Mouse (Mus musculus) heart, embryonic 13.5 days (tissue): ENCODE measurements around the gene Thada. TPM values are rescaled to one million over a fixed set of nuclear protein-coding genes. Genes with fewer than 3 reads are reported as not detected.
A peak's percentile ranks its signal among the peaks of the same experiment; 100 is the strongest.

Experiments used
- ATAC-seq: fragments of 200-750 bp; cut with Nextera tagmentation; 2 replicates; pipeline ENCODE4 v1.8.0; 2017; ENCODE audit warnings: moderate TSS enrichment; ENCODE audit not compliant: insufficient number of reproducible peaks, low FRiP score, low TSS enrichment; ENCODE audit errors: extremely low read depth
- H3K27ac ChIP-seq: fragments of 300-500 bp; sonication (generic); replicated peaks from 2 replicates; pipeline ENCODE4 v1.5.1; 2015; ENCODE audit warnings: moderate library complexity, mild to moderate bottlenecking, inconsistent platforms
- H3K27me3 ChIP-seq: fragments of 300-500 bp; sonication (generic); replicated peaks from 2 replicates; pipeline ENCODE4 v1.6.1; 2015; ENCODE audit warnings: mild to moderate bottlenecking, inconsistent platforms
- H3K36me3 ChIP-seq: fragments of 300-500 bp; sonication (generic); 2 replicates; pipeline ENCODE4 v1.6.1; 2015; ENCODE audit warnings: mild to moderate bottlenecking, inconsistent platforms
- H3K4me1 ChIP-seq: fragments of 300-500 bp; sonication (generic); 2 replicates; pipeline ENCODE4 v1.6.1; 2015; ENCODE audit warnings: inconsistent platforms
- H3K4me2 ChIP-seq: fragments of 300-500 bp; sonication (generic); 2 replicates; pipeline ENCODE4 v1.6.1; 2015; ENCODE audit warnings: inconsistent platforms, mild to moderate bottlenecking, moderate library complexity
- H3K4me3 ChIP-seq: fragments of 300-500 bp; sonication (generic); 2 replicates; pipeline ENCODE4 v1.5.1; 2015; ENCODE audit warnings: moderate library complexity, mild to moderate bottlenecking, inconsistent platforms
- H3K9ac ChIP-seq: fragments of 300-500 bp; sonication (generic); 2 replicates; pipeline ENCODE4 v1.6.1; 2015; ENCODE audit warnings: inconsistent platforms, mild to moderate bottlenecking, moderate library complexity
- H3K9me3 ChIP-seq: fragments of 300-500 bp; sonication (generic); 2 replicates; pipeline ENCODE4 v1.6.1; 2016; ENCODE audit warnings: inconsistent platforms
- WGBS: fragments of 180-500 bp; shearing (Covaris S2); methylation state at CpG from one replicate; pipeline ENCODE4 v1.1.7; 2015; ENCODE audit warnings: mixed read lengths; 5-methylcytosine and 5-hydroxymethylcytosine counted together
- polyA plus RNA-seq: library from polyadenylated mRNA; unstranded; fragments of >200 nt; fragmentation: Nextera tagmentation; extraction: Ambion mirVana; gene quantifications from 2 replicates; pipeline ENCODE4 v1.2.1, GENCODE M21; 2015

Gene Thada
- polyA plus RNA-seq, 1 experiment from 2014 or later = 4.6 TPM

DNA sequence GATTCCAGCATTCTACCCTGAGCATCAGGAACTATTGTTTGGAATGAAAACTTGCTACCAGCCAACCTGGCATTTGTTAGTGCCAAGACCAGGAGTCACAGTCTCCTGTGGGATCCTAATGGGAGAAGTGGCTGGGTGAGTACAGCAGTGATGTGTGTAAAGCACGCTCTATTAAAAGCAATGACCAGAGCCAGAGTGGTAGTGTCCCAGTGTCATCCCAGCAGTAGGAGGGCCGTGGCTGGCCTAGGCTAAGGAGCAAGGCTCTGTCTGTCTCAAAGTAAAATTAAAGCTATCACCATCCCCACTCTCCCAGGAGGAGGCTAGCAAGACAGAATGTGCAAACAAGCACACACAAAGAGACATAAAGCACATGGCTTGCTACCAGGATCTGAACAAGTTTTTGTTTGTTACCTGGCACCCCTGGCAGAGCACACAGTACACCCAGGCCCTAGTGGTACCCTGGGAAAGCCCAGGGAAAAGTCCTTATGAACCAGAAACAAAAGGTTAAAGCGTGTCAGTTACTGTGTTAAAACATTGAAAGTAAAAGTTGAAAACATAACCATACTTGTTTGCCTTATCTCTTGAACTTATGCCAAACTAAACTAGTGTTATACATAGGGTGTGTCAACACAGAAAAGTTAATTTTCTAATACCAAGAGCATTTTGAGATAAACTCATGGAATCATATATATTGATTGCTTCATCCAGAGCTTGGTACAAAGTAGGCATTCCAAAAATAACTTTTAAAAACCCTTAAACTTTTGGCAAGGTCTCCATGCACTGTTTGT is 199.7 kb downstream of the Thada start:
- Histone ChIP-seq H3K27me3 (no peaks in the 10 kb centered on the region), H3K36me3 (no peaks in the 10 kb centered on the region), H3K4me1 (peaks cover 54% of the 10 kb centered on the region), H3K4me3 (no peak overlapping the region), H3K9ac (peak overlapping the region; percentile 65), H3K27ac (peak overlapping the region; percentile 82), H3K9me3 (no peaks in the 10 kb centered on the region), H3K4me2 (no peak overlapping the region)
- 63% methylated on average over 3 of the region's 3 CpGs for WGBS
- no peak for ATAC-seq

- Histone ChIP-seq H3K9me3 (no peaks in the 10 kb centered on the region), H3K27me3 (no peaks in the 10 kb centered on the region), H3K4me3 (no peak overlapping the region), H3K27ac (peak overlapping the region; percentile 82), H3K9ac (peak overlapping the region; percentile 65), H3K36me3 (no peaks in the 10 kb centered on the region), H3K4me2 (no peak overlapping the region), H3K4me1 (peaks cover 61% of the 10 kb centered on the region)
- ATAC-seq = no peak
- WGBS = 53% methylated on average over 5 of the region's 5 CpGs
Measured at GRCm38 (mm10) chr17:84265480-84266130, 200.4 kb downstream of the Thada start.

DNA sequence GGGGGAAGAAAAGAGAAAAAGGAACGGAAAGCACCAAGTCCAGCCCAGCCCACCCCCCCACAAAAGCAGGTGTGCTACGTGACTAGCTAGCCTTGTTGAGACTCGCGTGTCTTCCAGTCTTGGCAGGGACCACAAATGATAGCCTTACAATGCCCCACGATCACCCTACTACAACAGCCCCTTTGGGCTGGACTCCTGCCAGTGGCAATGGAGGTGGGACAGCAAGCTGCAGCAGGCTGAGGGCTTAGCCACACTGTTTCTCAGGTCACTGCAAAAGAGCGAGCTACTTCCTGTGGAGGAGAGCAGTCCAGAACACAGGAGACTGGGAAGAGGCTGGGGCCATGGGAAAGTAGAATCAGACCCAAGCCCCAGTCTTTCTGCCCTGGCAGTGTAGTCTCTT is 201.7 kb downstream of the Thada start:
- H3K4me1 ChIP-seq = peaks cover 62% of the 10 kb centered on the region
- no peak overlapping the region for H3K4me2 ChIP-seq
- no peak overlapping the region for H3K9ac ChIP-seq
- no peak overlapping the region for H3K4me3 ChIP-seq
- no peaks in the 10 kb centered on the region for H3K36me3 ChIP-seq
- no peak for ATAC-seq
- WGBS = 57% methylated on average over 6 of the region's 6 CpGs
- H3K27ac ChIP-seq = peak overlapping the region; percentile 82
- no peaks in the 10 kb centered on the region for H3K27me3 ChIP-seq
- H3K9me3 ChIP-seq = no peaks in the 10 kb centered on the region

GRCm38 (mm10) chr17:84263591-84263990 is 202.4 kb downstream of the Thada start:
- H3K36me3 ChIP-seq = no peaks in the 10 kb centered on the region
- no peak overlapping the region for H3K4me2 ChIP-seq
- H3K4me3 ChIP-seq = no peak overlapping the region
- peaks cover 65% of the 10 kb centered on the region for H3K4me1 ChIP-seq
- H3K9me3 ChIP-seq = no peaks in the 10 kb centered on the region
- no peaks in the 10 kb centered on the region for H3K27me3 ChIP-seq
- H3K27ac ChIP-seq = no peak overlapping the region
- WGBS = 71% methylated on average over 5 of the region's 5 CpGs
- H3K9ac ChIP-seq = no peak overlapping the region
- no peak for ATAC-seq

DNA sequence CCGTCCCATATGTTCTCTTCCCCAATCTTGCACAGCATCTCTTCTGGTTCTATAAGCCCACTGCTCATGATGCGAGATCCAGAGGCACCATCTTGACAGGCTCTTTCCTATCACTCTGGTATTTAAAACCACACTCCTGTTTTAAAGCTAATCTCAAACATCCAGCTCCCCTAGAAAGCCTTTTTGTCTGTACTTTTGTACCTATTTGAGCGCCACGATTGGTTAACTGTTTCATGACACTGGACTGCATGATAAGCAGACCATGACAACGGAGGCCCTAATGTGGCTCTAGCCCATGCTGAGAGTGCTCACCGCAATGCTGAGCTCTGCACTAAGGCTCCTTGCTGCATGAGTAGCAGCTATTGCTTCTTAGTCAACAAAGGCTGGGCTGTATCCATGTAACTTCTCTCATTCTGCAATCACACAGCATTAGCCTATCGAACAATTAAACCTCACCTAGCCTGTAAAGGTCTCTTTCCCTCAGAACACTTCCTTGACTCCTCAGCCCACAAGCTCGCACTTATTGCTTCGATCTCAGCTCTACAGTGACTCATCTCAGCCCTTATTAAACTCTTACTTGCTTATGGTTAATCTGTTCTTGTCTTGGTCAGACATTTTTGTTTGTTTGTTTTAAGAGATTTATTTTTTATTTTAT is 203.6 kb downstream of the Thada start:
- no peak overlapping the region for H3K4me3 ChIP-seq
- peaks cover 64% of the 10 kb centered on the region for H3K4me1 ChIP-seq
- no peak overlapping the region for H3K9ac ChIP-seq
- no peaks in the 10 kb centered on the region for H3K36me3 ChIP-seq
- H3K9me3 ChIP-seq = no peaks in the 10 kb centered on the region
- 80% methylated on average over 9 of the region's 9 CpGs for WGBS
- H3K4me2 ChIP-seq = no peak overlapping the region
- H3K27me3 ChIP-seq = no peaks in the 10 kb centered on the region
- H3K27ac ChIP-seq = no peak overlapping the region
- no peak for ATAC-seq

- H3K9me3 ChIP-seq = no peaks in the 10 kb centered on the region
- no peak overlapping the region for H3K4me2 ChIP-seq
- no peak overlapping the region for H3K4me3 ChIP-seq
- ATAC-seq = no peak
- H3K36me3 ChIP-seq = no peaks in the 10 kb centered on the region
- peak overlapping the region; percentile 61 for H3K9ac ChIP-seq
- no peak overlapping the region for H3K27ac ChIP-seq
- no peaks in the 10 kb centered on the region for H3K27me3 ChIP-seq
- peaks cover 56% of the 10 kb centered on the region for H3K4me1 ChIP-seq
Measured at GRCm38 (mm10) chr17:84261010-84261409, 205.0 kb downstream of the Thada start.

GRCm38 (mm10) chr17:84260226-84260625 is 205.8 kb downstream of the Thada start:
- no peaks in the 10 kb centered on the region for H3K9me3 ChIP-seq
- H3K36me3 ChIP-seq = no peaks in the 10 kb centered on the region
- H3K4me1 ChIP-seq = peaks cover 56% of the 10 kb centered on the region
- H3K4me3 ChIP-seq = no peak overlapping the region
- no peak overlapping the region for H3K4me2 ChIP-seq
- H3K27ac ChIP-seq = no peak overlapping the region
- no peaks in the 10 kb centered on the region for H3K27me3 ChIP-seq
- H3K9ac ChIP-seq = no peak overlapping the region
- ATAC-seq = no peak

GRCm38 (mm10) chr17:84258638-84259261 is 207.3 kb downstream of the Thada start:
- Histone ChIP-seq H3K4me3 (no peak overlapping the region), H3K4me2 (no peak overlapping the region), H3K36me3 (no peaks in the 10 kb centered on the region), H3K4me1 (peaks cover 50% of the 10 kb centered on the region), H3K27me3 (no peaks in the 10 kb centered on the region), H3K9ac (no peak overlapping the region), H3K27ac (no peak overlapping the region; the same call in 1 of the 2 replicates), H3K9me3 (no peaks in the 10 kb centered on the region)
- no peak for ATAC-seq
- WGBS = 49% methylated on average over 4 of the region's 4 CpGs

DNA sequence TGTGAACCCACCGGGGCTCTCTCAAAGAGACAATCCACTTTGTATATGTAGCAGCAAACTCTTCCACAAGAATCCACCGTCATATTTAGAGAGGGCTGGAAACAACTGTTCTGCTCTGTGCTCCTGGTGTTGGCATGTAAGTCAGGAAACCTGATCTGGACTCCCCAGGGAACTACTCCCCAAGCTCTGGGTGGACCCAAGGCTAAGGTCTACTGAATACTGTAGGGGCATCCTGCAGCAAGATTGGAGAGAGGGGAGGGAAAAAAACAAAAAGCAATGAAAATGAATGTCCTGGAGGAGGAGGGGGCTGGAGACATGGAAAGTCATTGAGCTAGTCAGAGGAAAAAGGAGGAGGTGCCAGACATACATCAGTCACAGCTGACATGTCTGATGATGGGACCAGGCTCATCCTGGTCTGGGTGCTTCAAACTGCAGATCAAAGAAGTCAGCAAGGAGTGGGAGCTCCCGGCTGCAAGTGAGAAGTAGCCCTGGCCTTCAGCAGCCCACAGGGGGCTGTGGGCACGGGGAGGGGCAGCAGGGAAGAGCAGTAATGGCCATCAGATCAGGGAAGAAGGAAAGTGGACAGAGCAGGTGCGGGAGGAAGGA is 208.0 kb downstream of the Thada start:
- H3K27ac ChIP-seq = no peak overlapping the region; the same call in 1 of the 2 replicates
- 65% methylated on average over 5 of the region's 5 CpGs for WGBS
- no peaks in the 10 kb centered on the region for H3K27me3 ChIP-seq
- no peak overlapping the region for H3K4me3 ChIP-seq
- peaks cover 53% of the 10 kb centered on the region for H3K4me1 ChIP-seq
- no peaks in the 10 kb centered on the region for H3K9me3 ChIP-seq
- H3K36me3 ChIP-seq = no peaks in the 10 kb centered on the region
- H3K9ac ChIP-seq = no peak overlapping the region
- no peak overlapping the region for H3K4me2 ChIP-seq
- no peak for ATAC-seq

DNA sequence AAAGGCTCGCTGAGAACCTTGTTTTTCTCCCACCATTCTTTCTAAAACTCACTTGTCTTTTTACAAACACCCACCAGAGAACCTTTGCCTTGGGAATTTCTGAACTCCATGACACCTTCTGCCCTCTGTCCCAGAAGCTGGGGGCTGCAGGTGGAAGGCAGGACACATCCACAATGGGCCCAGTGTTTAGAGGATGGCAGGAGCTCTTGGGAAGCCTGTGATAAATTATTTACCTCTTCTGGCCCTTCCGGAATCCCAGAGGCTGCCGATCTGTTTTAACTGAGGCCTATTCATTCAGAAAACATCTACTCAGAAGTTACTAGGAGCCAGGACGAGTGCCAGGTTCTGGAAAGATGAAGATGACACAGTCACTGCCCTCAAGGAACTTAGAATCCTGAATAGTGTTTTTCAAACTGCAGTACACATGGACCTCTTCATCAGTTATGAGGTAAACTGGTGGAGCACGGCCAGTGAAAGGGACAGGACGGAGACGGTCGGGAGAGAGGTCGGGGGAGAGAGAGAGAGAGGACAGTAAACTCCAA is 209.7 kb downstream of the Thada start:
- no peak overlapping the region for H3K27ac ChIP-seq
- WGBS = 68% methylated on average over 9 of the region's 9 CpGs

DNA sequence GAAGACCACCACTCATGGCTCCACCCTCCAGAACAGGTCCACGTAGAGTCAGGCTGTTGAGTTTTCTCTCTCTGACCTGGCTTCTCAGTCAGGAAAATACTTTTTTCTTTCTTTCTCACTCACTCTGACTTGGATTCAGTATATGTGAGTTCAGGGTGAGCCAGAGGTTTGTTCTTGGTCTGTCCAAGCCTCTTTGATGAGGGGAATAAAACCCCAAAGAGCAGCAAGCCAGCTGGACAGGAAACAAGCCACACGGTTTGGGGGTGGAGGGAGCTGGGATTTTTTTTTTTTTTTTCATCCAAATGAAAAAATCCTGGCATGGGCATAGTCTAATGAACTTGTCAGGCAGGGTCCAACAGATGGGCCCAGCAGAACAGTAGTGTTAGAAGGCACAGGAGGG is 210.2 kb downstream of the Thada start:
- peaks cover 48% of the 10 kb centered on the region for H3K4me1 ChIP-seq
- WGBS = 50% methylated on average over 2 of the region's 2 CpGs
- peaks cover 12% of the 10 kb centered on the region for H3K36me3 ChIP-seq
- no peak overlapping the region for H3K4me3 ChIP-seq
- no peak overlapping the region for H3K4me2 ChIP-seq
- no peaks in the 10 kb centered on the region for H3K9me3 ChIP-seq
- H3K9ac ChIP-seq = no peak overlapping the region
- no peaks in the 10 kb centered on the region for H3K27me3 ChIP-seq
- peak overlapping the region; percentile 53; the same call in 1 of the 2 replicates for H3K27ac ChIP-seq
- ATAC-seq = no peak

More for the DNA sequence above, 209.7 kb downstream of the Thada start:
- H3K36me3 ChIP-seq = peaks cover 9% of the 10 kb centered on the region
- no peak overlapping the region for H3K4me2 ChIP-seq
- H3K4me1 ChIP-seq = peaks cover 54% of the 10 kb centered on the region
- no peaks in the 10 kb centered on the region for H3K27me3 ChIP-seq
- no peaks in the 10 kb centered on the region for H3K9me3 ChIP-seq
- no peak for ATAC-seq
- H3K9ac ChIP-seq = no peak overlapping the region
- H3K4me3 ChIP-seq = no peak overlapping the region
